ENCODE assay signal across 29 mouse cellular contexts in genomic region chr14:75646060-75646459, GRCm38 (mm10). TPM values are rescaled to one million over a fixed set of nuclear protein-coding genes. Genes with fewer than 3 reads are reported as not detected.
DNase-seq lines count a peak whose midpoint lies in the region; ATAC-seq and TF ChIP-seq lines count a peak whose summit lies in the region.
"Had no signal": no experiment of that assay in that cellular context is flagged by ENCODE, and none has a peak within 500 bp of the region (broad histone marks: within the 10 kb centered on the region; RNA-seq: fewer than 3 reads in every experiment).

No protein-coding gene starts in this region.

- 57% methylated on average over 9 of the region's 9 CpGs for WGBS in embryonic facial prominence, embryonic 14.5 days
- 66% methylated on average over 9 of the region's 9 CpGs for WGBS in embryonic facial prominence, embryonic 10.5 days
- WGBS in neural tube, embryonic 11.5 days, result 55% methylated on average over 9 of the region's 9 CpGs
- 48% methylated on average over 9 of the region's 9 CpGs for WGBS in neural tube, embryonic 15.5 days
- 59% methylated on average over 9 of the region's 9 CpGs for WGBS in heart, adult 2 months

- H3K27me3 ChIP-seq in embryonic facial prominence, embryonic 14.5 days (replicated peaks; ENCODE audit: control insufficient read depth, insufficient read depth, low read length), result no peaks in the 10 kb centered on the region
- no peaks in the 10 kb centered on the region for H3K27me3 ChIP-seq in embryonic facial prominence, embryonic 10.5 days (replicated peaks; ENCODE audit: low read depth, poor library complexity, severe bottlenecking)
- no peaks in the 10 kb centered on the region for H3K27me3 ChIP-seq in neural tube, embryonic 11.5 days (ENCODE audit: control insufficient read depth, insufficient read depth, low read length)
- no peaks in the 10 kb centered on the region for H3K27me3 ChIP-seq in neural tube, embryonic 15.5 days (replicated peaks)
- no peaks in the 10 kb centered on the region for H3K27me3 ChIP-seq in heart, adult 2 months (ENCODE audit: control insufficient read depth, insufficient read depth, low read length)
- H3K27me3 ChIP-seq: heart, embryonic 15.5 days had no signal

- no peaks in the 10 kb centered on the region for H3K36me3 ChIP-seq in embryonic facial prominence, embryonic 14.5 days (ENCODE audit: control insufficient read depth, insufficient read depth, low read length)
- H3K36me3 ChIP-seq in embryonic facial prominence, embryonic 10.5 days (replicated peaks), result no peaks in the 10 kb centered on the region
- H3K36me3 ChIP-seq in neural tube, embryonic 11.5 days (ENCODE audit: control insufficient read depth, insufficient read depth, low read length), result no peaks in the 10 kb centered on the region
- no peaks in the 10 kb centered on the region for H3K36me3 ChIP-seq in neural tube, embryonic 15.5 days
- H3K36me3 ChIP-seq in heart, adult 2 months (ENCODE audit: control insufficient read depth, insufficient read depth, low read length), result no peaks in the 10 kb centered on the region
- H3K36me3 ChIP-seq: G1E; heart, embryonic 15.5 days had no signal

- H3K9ac ChIP-seq in embryonic facial prominence, embryonic 14.5 days (ENCODE audit: low read depth, low read length), result 0 out of 2 replicates have a peak overlapping the region, but pooled peaks have one; percentile 16
- no peak overlapping the region for H3K9ac ChIP-seq in neural tube, embryonic 11.5 days (ENCODE audit: low read length)
- H3K9ac ChIP-seq in neural tube, embryonic 15.5 days (replicated peaks), result no peak overlapping the region
- no peak overlapping the region for H3K9ac ChIP-seq in heart, adult 2 months (ENCODE audit: low read depth, low read length)
- H3K9ac ChIP-seq: heart, embryonic 15.5 days had no signal

- 0 out of 2 replicates have a peak, but pooled peaks cover 3% of the 10 kb centered on the region for H3K9me3 ChIP-seq in embryonic facial prominence, embryonic 14.5 days (ENCODE audit: control insufficient read depth, low read length)
- H3K9me3 ChIP-seq in embryonic facial prominence, embryonic 10.5 days, result no peaks in the 10 kb centered on the region
- H3K9me3 ChIP-seq in neural tube, embryonic 11.5 days (ENCODE audit: control insufficient read depth, low read length), result no peaks in the 10 kb centered on the region
- H3K9me3 ChIP-seq in neural tube, embryonic 15.5 days (replicated peaks), result no peaks in the 10 kb centered on the region
- H3K9me3 ChIP-seq: G1E; heart, embryonic 15.5 days had no signal

- TF ChIP-seq POLR2A in heart, adult 2 months (IDR thresholded peaks at IDR 0.05; ENCODE audit: insufficient read depth, low read depth, low read length), result no peak

- no peaks in the 10 kb centered on the region for H3K4me1 ChIP-seq in embryonic facial prominence, embryonic 14.5 days (ENCODE audit: control insufficient read depth, insufficient read depth, low read length)
- 0 out of 2 replicates have a peak, but pooled peaks cover 2% of the 10 kb centered on the region for H3K4me1 ChIP-seq in embryonic facial prominence, embryonic 10.5 days
- no peaks in the 10 kb centered on the region for H3K4me1 ChIP-seq in neural tube, embryonic 11.5 days (ENCODE audit: control insufficient read depth, insufficient read depth, low read length)
- peaks cover 18% of the 10 kb centered on the region for H3K4me1 ChIP-seq in neural tube, embryonic 15.5 days
- no peaks in the 10 kb centered on the region for H3K4me1 ChIP-seq in heart, adult 2 months (ENCODE audit: control insufficient read depth, insufficient read depth, low read length)
- H3K4me1 ChIP-seq: heart, embryonic 15.5 days had no signal

- no peak for ATAC-seq in embryonic facial prominence, embryonic 14.5 days (ENCODE audit: low read depth)
- peak; percentile 58; the same call in 1 of the 2 replicates for ATAC-seq in neural tube, embryonic 11.5 days (ENCODE audit: insufficient read depth, low FRiP score, low TSS enrichment)
- no peak for ATAC-seq in neural tube, embryonic 15.5 days (ENCODE audit: low FRiP score)
- ATAC-seq: activated CD4-positive, CD25-positive, alpha-beta regulatory T cell, adult 4 months had no signal

- no peak overlapping the region for H3K4me2 ChIP-seq in embryonic facial prominence, embryonic 14.5 days (ENCODE audit: low read depth, low read length)
- H3K4me2 ChIP-seq in neural tube, embryonic 11.5 days (ENCODE audit: low read depth), result no peak overlapping the region
- no peak overlapping the region for H3K4me2 ChIP-seq in neural tube, embryonic 15.5 days
- H3K4me2 ChIP-seq: heart, embryonic 15.5 days; liver, embryonic 11.5 days had no signal

- no peak for TF ChIP-seq CTCF in heart, adult 2 months (IDR thresholded peaks at IDR 0.05)

- DNase-seq in embryonic facial prominence, embryonic 14.5 days (ENCODE audit: low spot score), result no peak
- DNase-seq in embryonic facial prominence, embryonic 10.5 days (ENCODE audit: low spot score), result no peak
- DNase-seq in kidney, postnatal 10 days, result peak; percentile 21
- no peak for DNase-seq in kidney, postnatal 14 days
- DNase-seq in neural tube, embryonic 11.5 days (ENCODE audit: low spot score), result no peak
- no peak for DNase-seq in heart, adult 2 months
- DNase-seq: cerebellum, adult 9-10 months; gastrocnemius, postnatal 10 days; heart, postnatal 4 days; kidney, adult 2 months; layer of hippocampus, postnatal 36 days; lung, adult 2 months; right cerebral cortex, postnatal 25 days; thymus, postnatal 36 days had no signal

- no peak overlapping the region for H3K4me3 ChIP-seq in embryonic facial prominence, embryonic 14.5 days (ENCODE audit: low read depth, low read length)
- no peak overlapping the region for H3K4me3 ChIP-seq in embryonic facial prominence, embryonic 10.5 days
- H3K4me3 ChIP-seq in neural tube, embryonic 11.5 days (ENCODE audit: low read depth, low read length), result no peak overlapping the region
- H3K4me3 ChIP-seq in neural tube, embryonic 15.5 days (replicated peaks), result no peak overlapping the region
- H3K4me3 ChIP-seq in heart, adult 2 months, result no peak overlapping the region
- H3K4me3 ChIP-seq: heart, embryonic 15.5 days; layer of hippocampus, adult 2 months had no signal

- intact Hi-C loops in heart, adult 2 months (cut with DNase I), result no loop called here

- no peak overlapping the region for H3K27ac ChIP-seq in embryonic facial prominence, embryonic 14.5 days (replicated peaks; ENCODE audit: low read depth, low read length)
- no peak overlapping the region for H3K27ac ChIP-seq in embryonic facial prominence, embryonic 10.5 days (replicated peaks)
- no peak overlapping the region for H3K27ac ChIP-seq in neural tube, embryonic 11.5 days (ENCODE audit: low read depth, low read length)
- no peak overlapping the region for H3K27ac ChIP-seq in neural tube, embryonic 15.5 days (replicated peaks)
- H3K27ac ChIP-seq in heart, adult 2 months, result no peak overlapping the region
- H3K27ac ChIP-seq: heart, embryonic 15.5 days; layer of hippocampus, adult 2 months had no signal

- no peaks in the 10 kb centered on the region for H3K79me2 ChIP-seq in heart, adult 2 months (replicated peaks; ENCODE audit: control insufficient read depth, insufficient read depth, low read length)

- TF ChIP-seq EP300 in heart, adult 2 months (IDR thresholded peaks at IDR 0.05; ENCODE audit: insufficient read depth, low read depth, low read length), result no peak

RNA-seq across cellular contexts. Expression of gene Erich6b, which starts 4.0 kb away (rescaled TPM):
- polyA plus RNA-seq in embryonic facial prominence, embryonic 14.5 days (2014; fragmentation: Nextera tagmentation; extraction: Ambion mirVana), result not detected in 2 replicates
- not detected in 2 replicates for polyA plus RNA-seq in embryonic facial prominence, embryonic 10.5 days (2016; fragmentation: Nextera tagmentation; extraction: Ambion mirVana)
- polyA plus RNA-seq in neural tube, embryonic 11.5 days (2014; fragmentation: Nextera tagmentation; extraction: Ambion mirVana), result not detected in 2 replicates
- polyA plus RNA-seq in neural tube, embryonic 15.5 days (2015; fragmentation: Nextera tagmentation; extraction: Ambion mirVana), result not detected in 2 replicates
- total RNA-seq in heart, adult 2 months (2021), result not detected
- polyA plus RNA-seq in heart, adult 2 months (2012; rRNA removed), result not detected in 2 replicates
- total RNA-seq: adrenal gland, postnatal 10 days; G1E; gastrocnemius, postnatal 10 days; heart, adult 8-10 months; heart, postnatal 4 days; layer of hippocampus, adult 2 months; layer of hippocampus, postnatal 36 days; left cerebral cortex, postnatal 25 days; megakaryocyte progenitor cell, adult 5-6 weeks; neutrophil, adult 5-6 weeks had no signal
- polyA plus RNA-seq: activated CD4-positive, CD25-positive, alpha-beta regulatory T cell, adult 4 months; cortical plate, adult 2 months; forebrain, embryonic 14.5 days; G1E; heart, embryonic 15.5 days; kidney, adult 2 months; liver, embryonic 11.5 days; lung, adult 2 months; spleen, adult 2 months; stomach, embryonic 14.5 days had no signal

RNA-seq across cellular contexts. Expression of gene Spert, which starts 53.1 kb away (rescaled TPM):
- polyA plus RNA-seq in embryonic facial prominence, embryonic 14.5 days (2014; fragmentation: Nextera tagmentation; extraction: Ambion mirVana), result not detected in 2 replicates
- not detected in 2 replicates for polyA plus RNA-seq in embryonic facial prominence, embryonic 10.5 days (2016; fragmentation: Nextera tagmentation; extraction: Ambion mirVana)
- not detected in 2 replicates for polyA plus RNA-seq in neural tube, embryonic 11.5 days (2014; fragmentation: Nextera tagmentation; extraction: Ambion mirVana)
- not detected in 2 replicates for polyA plus RNA-seq in neural tube, embryonic 15.5 days (2015; fragmentation: Nextera tagmentation; extraction: Ambion mirVana)
- total RNA-seq in heart, adult 2 months (2021), result not detected
- 0.16 and 0.38 TPM in 2 replicates for polyA plus RNA-seq in heart, adult 2 months (2012; rRNA removed)
- total RNA-seq: adrenal gland, postnatal 10 days; gastrocnemius, postnatal 10 days; heart, adult 8-10 months; heart, postnatal 4 days; layer of hippocampus, adult 2 months; layer of hippocampus, postnatal 36 days; left cerebral cortex, postnatal 25 days; megakaryocyte progenitor cell, adult 5-6 weeks; neutrophil, adult 5-6 weeks had no signal
- polyA plus RNA-seq: activated CD4-positive, CD25-positive, alpha-beta regulatory T cell, adult 4 months; cortical plate, adult 2 months; forebrain, embryonic 14.5 days; G1E; heart, embryonic 15.5 days; liver, embryonic 11.5 days; lung, adult 2 months; stomach, embryonic 14.5 days had no signal
